Mouse (Mus musculus) lung, adult 10 weeks (tissue): Measurements from ENCODE around the gene Prr29. TPM values are rescaled to one million over a fixed set of nuclear protein-coding genes. Genes with fewer than 3 reads are reported as not detected.

Source experiments
- polyA plus RNA-seq: library from polyadenylated mRNA; stranded (reverse); fragments of 350-450 nt; fragmentation: Illumina TruSeq; extraction: RNeasy Lipid Tissue Mini Kit (QIAGEN cat#74804); gene quantifications from one replicate; pipeline ENCODE4 v1.2.3, GENCODE M21; 2014; ENCODE audit warnings: low read depth, low replicate concordance; ENCODE audit not compliant: insufficient read depth

Prr29 gene
- 13.2 TPM for polyA plus RNA-seq

GRCm38 (mm10) chr11:106365366-106365765 lies at the start of gene Prr29:
Gene Prr29 (plus strand): TSS chr11:106365472.

GRCm38 (mm10) chr11:106353188-106353587 lies 12.1 kb upstream of the Prr29 start, which contains the start of gene Scn4a:
Gene Scn4a (minus strand): TSS chr11:106353288.

GRCm38 (mm10) chr11:106387791-106388216 lies 22.5 kb downstream of the Prr29 start, which contains the start of gene Icam2:
Gene Icam2 (minus strand): TSS chr11:106388075.

Other genes starting within 250 kb of the Prr29 start
- not detected for gene Gm10840, start 204.6 kb upstream of the Prr29 start, polyA plus RNA-seq
- gene Limd2, start 204.6 kb upstream of the Prr29 start, polyA plus RNA-seq: 113 TPM
- gene Strada, start 163.3 kb upstream of the Prr29 start, polyA plus RNA-seq: 9.7 TPM
- 52.1 TPM for gene Ccdc47, start 149.1 kb upstream of the Prr29 start, polyA plus RNA-seq
- 21.1 TPM for gene Ddx42, start 148.5 kb upstream of the Prr29 start, polyA plus RNA-seq
- 13.7 TPM for gene Ftsj3, start 109.4 kb upstream of the Prr29 start, polyA plus RNA-seq
- 111 TPM for gene Psmc5, start 109.3 kb upstream of the Prr29 start, polyA plus RNA-seq
- 48.5 TPM for gene Smarcd2, start 92.5 kb upstream of the Prr29 start, polyA plus RNA-seq
- not detected for gene Tcam1, start 88.8 kb upstream of the Prr29 start, polyA plus RNA-seq
- not detected for gene Gh, start 63.6 kb upstream of the Prr29 start, polyA plus RNA-seq
- 91.6 TPM for gene Cd79b, start 50.7 kb upstream of the Prr29 start, polyA plus RNA-seq
- 0.27 TPM for gene Scn4a, start 12.2 kb upstream of the Prr29 start, polyA plus RNA-seq
- 223 TPM for gene Icam2, start 22.6 kb downstream of the Prr29 start, polyA plus RNA-seq
- 6.6 TPM for gene Ern1, start 122.4 kb downstream of the Prr29 start, polyA plus RNA-seq
- gene Tex2, start 248.0 kb downstream of the Prr29 start, polyA plus RNA-seq: 13.2 TPM